ENCODE assay signal across 21 mouse cellular contexts in the genomic region with DNA sequence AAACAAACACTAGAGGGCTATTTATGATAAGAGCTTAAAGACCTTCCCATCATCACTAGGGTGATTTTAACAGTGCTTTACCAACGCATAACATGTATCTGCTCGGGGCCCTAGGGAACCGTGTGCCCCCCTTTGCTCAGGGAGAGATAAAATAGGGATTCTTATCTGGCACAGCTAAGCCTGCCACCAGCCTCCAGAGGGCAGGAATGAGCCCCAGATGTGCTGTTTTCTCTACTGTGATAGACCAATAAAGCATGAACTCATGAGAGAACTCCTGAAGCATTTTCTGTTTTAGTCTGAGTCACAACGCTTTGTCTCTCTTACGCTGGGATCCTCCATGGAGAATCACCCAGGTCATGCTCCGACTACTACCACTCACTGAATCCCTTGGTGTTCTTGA. TPM values are rescaled to one million over a fixed set of nuclear protein-coding genes. Genes with fewer than 3 reads are reported as not detected.
A peak's percentile ranks its signal among the peaks of the same experiment; 100 is the strongest.
DNase-seq lines count a peak whose midpoint lies in the region; ATAC-seq and TF ChIP-seq lines count a peak whose summit lies in the region.
"Had no signal": no experiment of that assay in that cellular context is flagged by ENCODE, and none has a peak within 500 bp of the region (broad histone marks: within the 10 kb centered on the region; RNA-seq: fewer than 3 reads in every experiment).

No protein-coding gene starts in this region.

- peaks cover 3% of the 10 kb centered on the region; the same call in 1 of the 2 replicates for H3K9me3 ChIP-seq in liver, postnatal 0 days (ENCODE audit: low read length)
- 0 out of 2 replicates have a peak, but pooled peaks cover 4% of the 10 kb centered on the region for H3K9me3 ChIP-seq in heart, embryonic 10.5 days
- H3K9me3 ChIP-seq: embryonic facial prominence, embryonic 12.5 days; intestine, embryonic 15.5 days; limb, embryonic 15.5 days had no signal

- no peak for TF ChIP-seq EP300 in liver, postnatal 0 days (IDR thresholded peaks at IDR 0.05; ENCODE audit: low read depth)

- no peak overlapping the region for H3K27ac ChIP-seq in left cerebral cortex, adult 2 months
- H3K27ac ChIP-seq in liver, postnatal 0 days (ENCODE audit: low read depth): no peak overlapping the region
- H3K27ac ChIP-seq in heart, embryonic 10.5 days: no peak overlapping the region
- H3K27ac ChIP-seq: embryonic facial prominence, embryonic 12.5 days; hindbrain, embryonic 14.5 days; intestine, embryonic 15.5 days; limb, embryonic 15.5 days had no signal

- no peaks in the 10 kb centered on the region for H3K36me3 ChIP-seq in liver, postnatal 0 days (replicated peaks; ENCODE audit: insufficient read depth, low read length)
- no peaks in the 10 kb centered on the region for H3K36me3 ChIP-seq in heart, embryonic 10.5 days
- H3K36me3 ChIP-seq: embryonic facial prominence, embryonic 12.5 days; G1E; intestine, embryonic 15.5 days; limb, embryonic 15.5 days had no signal

- 79% methylated on average over 6 of the region's 6 CpGs for WGBS in liver, postnatal 0 days (ENCODE audit: insufficient replicate concordance)
- 89% methylated on average over 6 of the region's 6 CpGs for WGBS in heart, embryonic 10.5 days

- no peak for DNase-seq in left cerebral cortex, adult 2 months (ENCODE audit: extremely low spot score in 1 of 2, low spot score in 2 of 2)
- DNase-seq in left cerebral cortex, adult 8-10 months (ENCODE audit: low spot score in 2 of 2): no peak
- DNase-seq in NIH3T3 (ENCODE audit: low read depth): peak; percentile 41
- peak; percentile 55 for DNase-seq in brain, adult 2 months (ENCODE audit: low read depth, low spot score)
- no peak for DNase-seq in liver, postnatal 0 days
- DNase-seq in heart, adult 11 months: no peak
- DNase-seq in heart, embryonic 10.5 days (ENCODE audit: low spot score): no peak
- DNase-seq: adrenal gland, adult 8-10 months; cerebellum, adult 18-20 months; gastrocnemius, postnatal 10 days; kidney, postnatal 14 days; layer of hippocampus, adult 9-11 months had no signal

- no peak overlapping the region for H3K4me2 ChIP-seq in liver, postnatal 0 days (ENCODE audit: low read depth, low read length)
- H3K4me2 ChIP-seq: embryonic facial prominence, embryonic 12.5 days; hindbrain, embryonic 14.5 days; intestine, embryonic 15.5 days; limb, embryonic 15.5 days had no signal

- TF ChIP-seq CTCF in left cerebral cortex, adult 2 months (IDR thresholded peaks at IDR 0.05): peak; percentile 43
- TF ChIP-seq CTCF in liver, postnatal 0 days (IDR thresholded peaks at IDR 0.05; ENCODE audit: low read depth): peak; percentile 30; the same call in 1 of the 2 replicates

- no peaks in the 10 kb centered on the region for H3K27me3 ChIP-seq in liver, postnatal 0 days (ENCODE audit: insufficient read depth, low read length)
- no peaks in the 10 kb centered on the region for H3K27me3 ChIP-seq in heart, embryonic 10.5 days (ENCODE audit: insufficient read depth, poor library complexity, severe bottlenecking)
- H3K27me3 ChIP-seq: embryonic facial prominence, embryonic 12.5 days; intestine, embryonic 15.5 days; limb, embryonic 15.5 days had no signal

- peaks cover 21% of the 10 kb centered on the region for H3K4me1 ChIP-seq in liver, postnatal 0 days (ENCODE audit: insufficient read depth)
- H3K4me1 ChIP-seq in heart, embryonic 10.5 days: no peaks in the 10 kb centered on the region
- H3K4me1 ChIP-seq: embryonic facial prominence, embryonic 12.5 days; intestine, embryonic 15.5 days; limb, embryonic 15.5 days had no signal

- no peak overlapping the region for H3K9ac ChIP-seq in liver, postnatal 0 days (replicated peaks)
- H3K9ac ChIP-seq: embryonic facial prominence, embryonic 12.5 days; hindbrain, embryonic 14.5 days; intestine, embryonic 15.5 days; limb, embryonic 15.5 days had no signal

- no peak overlapping the region for H3K4me3 ChIP-seq in left cerebral cortex, adult 2 months
- no peak overlapping the region for H3K4me3 ChIP-seq in liver, postnatal 0 days (ENCODE audit: low read depth, low read length)
- no peak overlapping the region for H3K4me3 ChIP-seq in heart, embryonic 10.5 days
- H3K4me3 ChIP-seq: embryonic facial prominence, embryonic 12.5 days; intestine, embryonic 15.5 days; limb, embryonic 15.5 days had no signal

- intact Hi-C loops in left cerebral cortex, adult 2 months (cut with DNase I): no loop called here

- no peak for ATAC-seq in liver, postnatal 0 days
- ATAC-seq: CD4-positive, CD25-positive, alpha-beta regulatory T cell, adult 4 months; intestine, embryonic 15.5 days had no signal

RNA-seq across cellular contexts. Expression of a gene that starts 15.6 kb away (rescaled TPM):
- 10 to 100 TPM; 76.9 to 78.0 TPM for total RNA-seq in left cerebral cortex, adult 2 months (2021)
- total RNA-seq in left cerebral cortex, adult 8-10 months (2022): 10 to 100 TPM; 63.1 to 64.6 (median 64.1) TPM
- polyA plus RNA-seq in liver, postnatal 0 days (2015; fragmentation: Nextera tagmentation; extraction: Ambion mirVana): not detected in 2 replicates
- polyA plus RNA-seq in heart, embryonic 10.5 days (2016; fragmentation: Nextera tagmentation; extraction: Ambion mirVana): 0.14 and 0.23 TPM in 2 replicates
- total RNA-seq: heart, adult 8-10 months; megakaryocyte-erythroid progenitor cell, adult 5-6 weeks had no signal
- polyA plus RNA-seq: CD4-positive, CD25-positive, alpha-beta regulatory T cell, adult 4 months; G1E; heart, postnatal 0 days had no signal

Comparison
In these comparisons a context has a peak if more than half of its experiments do, and no peak if none do; other contexts are left out.
1. DNase-seq: peak in NIH3T3 (single experiment) and brain, adult 2 months (single experiment); none in left cerebral cortex, adult 2 months (0 of 2), left cerebral cortex, adult 8-10 months (0 of 2), liver, postnatal 0 days (single experiment), heart, adult 11 months (single experiment) and heart, embryonic 10.5 days (single experiment).